Mouse (Mus musculus) urinary bladder, postnatal 36 days (tissue): ENCODE measurements at regions not wholly inside any gene's neighbourhood (a gene's known extent, or its start where the extent isn't known, plus 50 kb on each side); places are given as distances from the start of the nearest gene placed in this dataset.

Source experiments
- DNase-seq, 2 experiments: peaks; one replicate each; pipeline ENCODE4 v3.0.0; 2022; ENCODE audit warnings: low spot score in 2 of 2, mixed read lengths in 1 of 2

- no peak for DNase-seq
Observed at GRCm38 (mm10) chr11:31531416-31531815, 140.3 kb downstream of the Bod1 start.

- DNase-seq: no peak
Observed at GRCm38 (mm10) chr11:31530851-31531250, 140.8 kb downstream of the Bod1 start.

- DNase-seq: no peak
Observed at GRCm38 (mm10) chr11:31529686-31530085, 142.0 kb downstream of the Bod1 start.

DNA sequence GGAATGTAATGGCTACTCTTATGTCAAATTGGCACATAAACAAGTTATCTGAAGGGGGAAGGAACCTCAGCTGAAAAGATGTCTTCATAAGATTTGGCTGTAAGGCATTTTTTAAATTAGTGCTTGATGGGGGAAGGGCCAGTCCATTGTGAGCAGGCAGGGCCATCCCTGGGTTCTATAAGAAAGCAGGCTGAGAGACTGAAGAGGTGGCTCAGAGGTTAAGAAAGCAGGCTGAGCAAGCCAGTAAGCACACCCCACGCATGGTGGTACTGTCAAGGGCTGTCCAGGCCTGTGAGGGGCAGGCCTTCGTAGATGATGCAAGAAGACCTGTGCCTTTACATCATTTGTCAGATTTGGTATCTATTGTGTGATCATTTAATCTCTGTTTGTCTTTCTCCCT lies 147.0 kb downstream of the Bod1 start:
- no peak for DNase-seq

- no peak for DNase-seq
Observed at GRCm38 (mm10) chr11:31524065-31524618, 147.5 kb downstream of the Bod1 start.

GRCm38 (mm10) chr11:31522127-31522526 lies 149.6 kb downstream of the Bod1 start:
- DNase-seq: no peak

- DNase-seq: no peak
Observed at GRCm38 (mm10) chr11:31520909-31521308, 150.8 kb downstream of the Bod1 start.

DNA sequence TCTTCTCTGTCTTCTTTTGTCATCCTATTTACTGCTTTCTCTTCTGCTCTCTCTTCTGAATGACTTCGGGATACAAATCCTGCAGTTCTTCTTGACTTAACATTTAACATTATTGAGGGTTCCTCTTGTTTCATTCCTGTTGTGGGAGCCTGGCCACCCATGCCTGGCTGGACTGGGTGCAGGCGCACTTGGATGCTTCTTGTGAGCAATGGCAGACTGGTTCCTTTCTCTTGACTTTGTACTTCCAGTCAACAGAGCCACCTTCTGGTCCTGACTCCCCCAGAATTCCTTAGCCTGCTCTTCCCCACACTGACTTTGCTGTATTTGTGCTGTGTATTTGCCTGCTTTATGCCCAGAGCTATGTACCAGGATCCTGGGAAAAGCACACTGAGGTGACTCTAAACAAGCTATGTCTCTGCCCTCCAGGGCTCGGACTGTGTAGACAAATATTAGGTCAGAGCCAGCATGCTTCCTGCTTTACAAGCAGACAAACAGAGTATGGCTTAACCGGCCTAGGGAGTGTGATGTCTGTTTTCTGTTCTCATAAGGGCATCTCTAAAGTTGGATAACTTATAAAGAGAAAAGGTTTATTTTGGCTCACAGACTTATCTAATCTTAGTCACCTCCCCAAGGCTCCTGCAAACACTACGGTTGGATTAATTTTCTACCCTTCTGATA lies 133.5 kb upstream of the Stc2 start:
- no peak for DNase-seq

DNA sequence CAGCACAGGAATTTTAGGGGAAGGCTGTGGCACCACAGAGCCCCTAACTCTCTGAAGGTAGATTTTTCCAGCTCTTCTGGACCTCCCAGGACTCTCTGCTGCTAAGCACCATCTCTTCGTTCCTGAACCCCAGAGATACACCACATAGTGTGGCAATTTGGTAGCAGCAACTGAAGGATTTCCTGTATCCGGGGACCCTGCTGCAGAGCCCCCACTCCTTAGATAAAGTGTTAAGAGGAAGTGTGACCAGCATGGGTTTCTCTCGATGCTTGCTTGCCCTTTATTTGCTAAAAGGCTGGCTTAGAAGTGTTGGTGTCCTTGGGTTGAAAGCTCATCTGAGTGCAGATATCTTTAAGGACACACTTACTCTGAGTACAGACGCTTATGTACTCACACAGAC lies 115.6 kb upstream of the Stc2 start:
- no peak for DNase-seq

DNA sequence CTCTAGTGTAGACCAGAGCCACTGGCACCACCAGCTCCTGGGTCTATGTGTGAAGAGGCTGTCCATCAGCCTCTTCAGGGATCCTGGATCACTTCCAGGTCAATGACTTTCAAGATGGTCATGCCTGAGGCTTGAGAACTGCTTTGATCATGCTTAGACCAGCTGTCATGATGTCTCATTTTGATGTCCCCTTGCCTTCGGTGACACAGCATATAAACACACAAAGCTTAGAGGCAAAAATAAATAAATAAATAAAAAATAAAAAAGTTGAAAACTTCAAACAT lies 111.1 kb upstream of the Stc2 start:
- DNase-seq: no peak

GRCm38 (mm10) chr11:31480225-31481056 lies 110.6 kb upstream of the Stc2 start:
- no peak for DNase-seq

GRCm38 (mm10) chr11:31477763-31478162 lies 107.9 kb upstream of the Stc2 start:
- DNase-seq: no peak

GRCm38 (mm10) chr11:31477104-31477503 lies 107.2 kb upstream of the Stc2 start:
- DNase-seq: no peak

- DNase-seq: no peak
Observed at GRCm38 (mm10) chr11:31473017-31473416, 103.1 kb upstream of the Stc2 start.

GRCm38 (mm10) chr11:31470681-31471414 lies 101.0 kb upstream of the Stc2 start:
- DNase-seq: no peak

- no peak for DNase-seq
Observed at GRCm38 (mm10) chr11:31464844-31465243, 95.0 kb upstream of the Stc2 start.

- no peak for DNase-seq
Observed at GRCm38 (mm10) chr11:31462440-31462839, 92.6 kb upstream of the Stc2 start.

DNA sequence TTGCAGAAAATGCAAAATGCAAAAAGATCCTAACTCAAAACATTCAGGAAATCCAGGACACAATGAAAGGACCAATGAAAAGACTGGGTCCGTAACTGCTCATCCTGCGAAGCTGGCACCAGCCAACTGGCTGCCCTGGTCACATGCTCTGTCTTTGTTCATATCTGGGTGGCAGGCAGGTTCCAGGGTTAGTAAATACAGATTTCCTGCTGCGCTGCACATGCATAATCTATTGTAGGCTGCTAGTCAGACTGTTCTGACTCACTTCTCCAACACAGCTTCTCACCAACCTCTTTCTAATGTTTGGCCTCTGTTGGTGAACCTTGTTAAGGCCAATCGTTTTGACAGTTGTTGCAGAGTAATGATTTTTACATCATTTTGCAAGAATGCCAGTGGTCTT lies 92.0 kb upstream of the Stc2 start:
- DNase-seq: no peak

DNA sequence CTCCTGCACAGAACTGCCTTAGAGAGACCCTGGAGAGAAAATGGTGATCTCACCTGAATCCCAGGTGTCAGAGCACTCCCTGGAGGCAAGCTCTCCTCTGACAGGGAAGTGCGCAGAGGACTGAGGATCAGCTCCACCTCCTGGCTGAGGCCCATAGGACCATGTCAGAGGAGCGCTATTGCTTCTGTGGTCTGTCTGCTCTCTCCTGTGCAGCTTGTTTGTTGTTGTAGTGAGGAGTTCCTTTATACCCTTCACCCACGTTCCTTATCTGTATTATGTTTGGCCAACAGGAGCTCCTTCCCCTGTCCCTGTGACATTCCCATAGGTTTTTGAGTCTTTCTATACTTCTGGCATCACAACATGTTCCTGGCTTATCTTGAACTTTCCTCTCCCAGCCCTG lies 91.5 kb upstream of the Stc2 start:
- no peak for DNase-seq

- DNase-seq: no peak
Observed at GRCm38 (mm10) chr11:31427374-31427773, 57.5 kb upstream of the Stc2 start.
